In genomic region chr11:6524165-6524879, GRCm38 (mm10) we compare ENCODE assay signal across 22 mouse cellular contexts. TPM values are rescaled to one million over a fixed set of nuclear protein-coding genes. Genes with fewer than 3 reads are reported as not detected.
A peak's percentile ranks its signal among the peaks of the same experiment; 100 is the strongest.
DNase-seq lines count a peak whose midpoint lies in the region; ATAC-seq and TF ChIP-seq lines count a peak whose summit lies in the region.
"Had no signal": no experiment of that assay in that cellular context is flagged by ENCODE, and none has a peak within 500 bp of the region (broad histone marks: within the 10 kb centered on the region; RNA-seq: fewer than 3 reads in every experiment).

No protein-coding gene starts in this region.

- H3K4me2 ChIP-seq in midbrain, embryonic 11.5 days, result no peak overlapping the region
- no peak overlapping the region for H3K4me2 ChIP-seq in midbrain, embryonic 16.5 days (ENCODE audit: low read length)
- H3K4me2 ChIP-seq in myocyte (ENCODE audit: low read depth), result no peak overlapping the region
- no peak overlapping the region for H3K4me2 ChIP-seq in intestine, embryonic 16.5 days (ENCODE audit: low read depth, low read length)
- H3K4me2 ChIP-seq: embryonic facial prominence, embryonic 15.5 days; hindbrain, embryonic 12.5 days; lung, embryonic 14.5 days had no signal

- no peak overlapping the region for H3K4me3 ChIP-seq in midbrain, embryonic 11.5 days (ENCODE audit: low read depth, low read length)
- H3K4me3 ChIP-seq in midbrain, embryonic 16.5 days (ENCODE audit: low read depth, low read length), result no peak overlapping the region
- H3K4me3 ChIP-seq in ES-Bruce4 (ENCODE audit: low read depth, low read length) (no peak overlapping the region), myocyte (no peak overlapping the region)
- H3K4me3 ChIP-seq in intestine, embryonic 16.5 days (ENCODE audit: low read length), result no peak overlapping the region
- H3K4me3 ChIP-seq: embryonic facial prominence, embryonic 15.5 days; hindbrain, embryonic 12.5 days had no signal

- peaks cover 13% of the 10 kb centered on the region for H3K4me1 ChIP-seq in midbrain, embryonic 11.5 days (ENCODE audit: control insufficient read depth, insufficient read depth, low read length)
- H3K4me1 ChIP-seq in midbrain, embryonic 16.5 days (ENCODE audit: control insufficient read depth, insufficient read depth, low read length), result peaks cover 9% of the 10 kb centered on the region
- peaks cover 2% of the 10 kb centered on the region for H3K4me1 ChIP-seq in ES-Bruce4 (ENCODE audit: control insufficient read depth, insufficient read depth, low read length)
- peaks cover 8% of the 10 kb centered on the region for H3K4me1 ChIP-seq in intestine, embryonic 16.5 days (ENCODE audit: control insufficient read depth, insufficient read depth, low read length)

- TF ChIP-seq POLR2A in ES-Bruce4 (IDR thresholded peaks at IDR 0.05; ENCODE audit: insufficient read depth, low read length), result no peak
- no peak for TF ChIP-seq POLR2A in myocyte (IDR thresholded peaks at IDR 0.05; ENCODE audit: insufficient read length, low read depth)

- TF ChIP-seq EP300 in ES-Bruce4 (IDR thresholded peaks at IDR 0.05; ENCODE audit: insufficient read depth, low read depth, low read length), result no peak

- no peak for TF ChIP-seq CTCF in ES-Bruce4 (IDR thresholded peaks at IDR 0.05; ENCODE audit: low read depth, low read length)

- H3K27me3 ChIP-seq in midbrain, embryonic 11.5 days (ENCODE audit: control insufficient read depth, insufficient read depth, low read length), result no peaks in the 10 kb centered on the region
- H3K27me3 ChIP-seq in midbrain, embryonic 16.5 days (ENCODE audit: control insufficient read depth, insufficient read depth, low read depth, low read length), result no peaks in the 10 kb centered on the region
- H3K27me3 ChIP-seq in ES-Bruce4 (ENCODE audit: control insufficient read depth, insufficient read depth, low read length, poor library complexity, severe bottlenecking), result no peaks in the 10 kb centered on the region
- H3K27me3 ChIP-seq in myocyte (ENCODE audit: control insufficient read depth, insufficient read depth, insufficient read length), result no peaks in the 10 kb centered on the region
- no peaks in the 10 kb centered on the region for H3K27me3 ChIP-seq in intestine, embryonic 16.5 days (replicated peaks; ENCODE audit: control insufficient read depth, insufficient read depth, low read length)
- H3K27me3 ChIP-seq: embryonic facial prominence, embryonic 15.5 days; hindbrain, embryonic 12.5 days; megakaryocyte, embryonic 14.5 days had no signal

- H3K9me3 ChIP-seq in midbrain, embryonic 11.5 days (ENCODE audit: control insufficient read depth, low read length), result no peaks in the 10 kb centered on the region
- no peaks in the 10 kb centered on the region for H3K9me3 ChIP-seq in midbrain, embryonic 16.5 days (replicated peaks; ENCODE audit: control insufficient read depth, low read length, poor library complexity, severe bottlenecking)
- H3K9me3 ChIP-seq in ES-Bruce4 (replicated peaks; ENCODE audit: control insufficient read depth, insufficient read depth, low read length, poor library complexity, severe bottlenecking), result no peaks in the 10 kb centered on the region
- H3K9me3 ChIP-seq in intestine, embryonic 16.5 days (ENCODE audit: control insufficient read depth, low read length), result no peaks in the 10 kb centered on the region
- H3K9me3 ChIP-seq: embryonic facial prominence, embryonic 15.5 days; hindbrain, embryonic 12.5 days; megakaryocyte, embryonic 14.5 days had no signal

- H3K79me2 ChIP-seq in myocyte (ENCODE audit: control insufficient read depth, insufficient read depth), result peaks cover 28% of the 10 kb centered on the region

- H3K27ac ChIP-seq in midbrain, embryonic 11.5 days (ENCODE audit: low read depth, low read length), result peak overlapping the region; percentile 44; the same call in 1 of the 2 replicates
- no peak overlapping the region for H3K27ac ChIP-seq in midbrain, embryonic 16.5 days (ENCODE audit: low read length)
- H3K27ac ChIP-seq in ES-Bruce4 (ENCODE audit: insufficient read depth, low read length), result peak overlapping the region; percentile 100
- H3K27ac ChIP-seq in intestine, embryonic 16.5 days (ENCODE audit: low read length), result no peak overlapping the region
- H3K27ac ChIP-seq: embryonic facial prominence, embryonic 15.5 days; stomach, postnatal 0 days had no signal

- WGBS in midbrain, embryonic 11.5 days, result 89% methylated on average over 8 of the region's 8 CpGs
- WGBS in midbrain, embryonic 16.5 days, result 86% methylated on average over 8 of the region's 8 CpGs
- WGBS in intestine, embryonic 16.5 days, result 89% methylated on average over 8 of the region's 8 CpGs

- H3K9ac ChIP-seq in midbrain, embryonic 11.5 days (ENCODE audit: low read length), result no peak overlapping the region
- no peak overlapping the region for H3K9ac ChIP-seq in midbrain, embryonic 16.5 days (ENCODE audit: low read depth, low read length)
- H3K9ac ChIP-seq in ES-Bruce4 (ENCODE audit: low read depth, poor library complexity, severe bottlenecking), result 0 out of 2 replicates have a peak overlapping the region, but pooled peaks have one; percentile 3
- H3K9ac ChIP-seq in intestine, embryonic 16.5 days (ENCODE audit: low read depth, low read length), result no peak overlapping the region
- H3K9ac ChIP-seq: embryonic facial prominence, embryonic 15.5 days; forebrain, postnatal 0 days; hindbrain, embryonic 12.5 days; lung, embryonic 14.5 days had no signal

- no peak for DNase-seq in midbrain, embryonic 11.5 days (ENCODE audit: low spot score, missing footprints)
- DNase-seq in ZHBTc4 (ENCODE audit: low read depth, low spot score), result peak; percentile 47
- DNase-seq in retina, embryonic 14.5 days (ENCODE audit: low spot score), result no peak
- DNase-seq: adrenal gland, postnatal 36 days; cerebellum, adult 18-20 months; cerebellum, postnatal 36 days; forebrain, postnatal 0 days; gastrocnemius, postnatal 36 days; kidney, adult 18-20 months; kidney, postnatal 4 days; layer of hippocampus, adult 9-11 months; right cerebral cortex, postnatal 14 days had no signal

- no peak for ATAC-seq in midbrain, embryonic 11.5 days (ENCODE audit: low FRiP score)
- no peak for ATAC-seq in midbrain, embryonic 16.5 days
- no peak for ATAC-seq in intestine, embryonic 16.5 days
- ATAC-seq: CD4-positive, CD25-positive, alpha-beta regulatory T cell, adult 4 months; forebrain, postnatal 0 days had no signal

- no peak overlapping the region for H3ac ChIP-seq in myocyte (ENCODE audit: control insufficient read depth, insufficient read length)

- peaks cover 16% of the 10 kb centered on the region for H3K36me3 ChIP-seq in midbrain, embryonic 11.5 days (ENCODE audit: control insufficient read depth, insufficient read depth, low read length)
- H3K36me3 ChIP-seq in midbrain, embryonic 16.5 days (ENCODE audit: control insufficient read depth, insufficient read depth, low read length), result peaks cover 14% of the 10 kb centered on the region
- H3K36me3 ChIP-seq in ES-Bruce4 (ENCODE audit: control insufficient read depth, insufficient read depth, low read length, poor library complexity, severe bottlenecking) (peaks cover 39% of the 10 kb centered on the region), myocyte (ENCODE audit: control insufficient read depth, insufficient read depth) (peaks cover 37% of the 10 kb centered on the region)
- peaks cover 16% of the 10 kb centered on the region for H3K36me3 ChIP-seq in intestine, embryonic 16.5 days (ENCODE audit: control insufficient read depth, insufficient read depth, low read length)

TF ChIP-seq in myocyte, 11 proteins besides CTCF, POLR2A, EP300 and RAD21:
- TF ChIP-seq POLR2AphosphoS2 (IDR thresholded peaks at IDR 0.05; ENCODE audit: insufficient read length, low read depth) (peak; percentile 81), MYOD1 (IDR thresholded peaks at IDR 0.05; ENCODE audit: control insufficient read depth in 1 of 3, insufficient read length in 2 of 3, low read depth in 2 of 3) (no peak)

RNA-seq across cellular contexts. Expression of gene Myo1g, which starts 3.6 kb away (rescaled TPM):
- 0.46 and 0.92 TPM in 2 replicates for polyA plus RNA-seq in midbrain, embryonic 11.5 days (2014; fragmentation: Nextera tagmentation; extraction: Ambion mirVana)
- 0.19 and 0.53 TPM in 2 replicates for polyA plus RNA-seq in midbrain, embryonic 16.5 days (2015; fragmentation: Nextera tagmentation; extraction: Ambion mirVana)
- polyA plus RNA-seq in ES-Bruce4 (2011; ENCODE audit: insufficient read depth, insufficient read length, low read depth, missing spikeins) (0.36 and 1.1 TPM in 2 replicates), myocyte (2012; fragmentation: generic; extraction: Trizol) (0.04 TPM)
- polyA plus RNA-seq in intestine, embryonic 16.5 days (2015; fragmentation: Nextera tagmentation; extraction: Ambion mirVana), result 2.3 and 3.1 TPM in 2 replicates

RNA-seq across cellular contexts. Expression of gene Ccm2, which starts 22.4 kb away (rescaled TPM):
- 72.8 and 81.6 TPM in 2 replicates for polyA plus RNA-seq in midbrain, embryonic 11.5 days (2014; fragmentation: Nextera tagmentation; extraction: Ambion mirVana)
- 81.4 and 84.3 TPM in 2 replicates for polyA plus RNA-seq in midbrain, embryonic 16.5 days (2015; fragmentation: Nextera tagmentation; extraction: Ambion mirVana)
- polyA plus RNA-seq in ES-Bruce4 (2011; ENCODE audit: insufficient read depth, insufficient read length, low read depth, missing spikeins) (36.5 and 38.7 TPM in 2 replicates), myocyte (2012; fragmentation: generic; extraction: Trizol) (66.0 TPM)
- 67.7 and 69.9 TPM in 2 replicates for polyA plus RNA-seq in intestine, embryonic 16.5 days (2015; fragmentation: Nextera tagmentation; extraction: Ambion mirVana)

RNA-seq across cellular contexts. Expression of gene Purb, which starts 48.6 kb away (rescaled TPM):
- polyA plus RNA-seq in midbrain, embryonic 11.5 days (2014; fragmentation: Nextera tagmentation; extraction: Ambion mirVana), result 12.8 and 13.7 TPM in 2 replicates
- polyA plus RNA-seq in midbrain, embryonic 16.5 days (2015; fragmentation: Nextera tagmentation; extraction: Ambion mirVana), result 11.2 and 11.7 TPM in 2 replicates
- polyA plus RNA-seq in ES-Bruce4 (2011; ENCODE audit: insufficient read depth, insufficient read length, low read depth, missing spikeins), result 49.8 and 52.0 TPM in 2 replicates
- 33.2 TPM for polyA plus RNA-seq in myocyte (2012; fragmentation: generic; extraction: Trizol)
- 24.6 and 24.8 TPM in 2 replicates for polyA plus RNA-seq in intestine, embryonic 16.5 days (2015; fragmentation: Nextera tagmentation; extraction: Ambion mirVana)

Comparison
In these comparisons a context has a peak if more than half of its experiments do, and no peak if none do; other contexts are left out.
1. H3K27ac ChIP-seq: peak in midbrain, embryonic 11.5 days (single experiment) and ES-Bruce4 (single experiment); none in midbrain, embryonic 16.5 days (single experiment) and intestine, embryonic 16.5 days (single experiment).